Mouse (Mus musculus) lung, embryonic 15.5 days (tissue): ENCODE data around the gene Catsper3. TPM values are rescaled to one million over a fixed set of nuclear protein-coding genes. Genes with fewer than 3 reads are reported as not detected.
A peak's percentile ranks its signal among the peaks of the same experiment; 100 is the strongest.

Experiments used
- ATAC-seq: fragments of 200-750 bp; cut with Nextera tagmentation; 2 replicates; pipeline ENCODE4 v1.8.0; 2017; ENCODE audit warnings: moderate number of reproducible peaks, borderline replicate concordance; ENCODE audit not compliant: low FRiP score, low TSS enrichment; ENCODE audit errors: extremely low read depth
- H3K27ac ChIP-seq: fragments of 300-500 bp; sonication (generic); 2 replicates; pipeline ENCODE4 v1.5.1; 2015; ENCODE audit warnings: moderate library complexity, mild to moderate bottlenecking, inconsistent platforms
- H3K27me3 ChIP-seq: fragments of 300-500 bp; sonication (generic); 2 replicates; pipeline ENCODE4 v1.6.1; 2015; ENCODE audit warnings: inconsistent platforms
- H3K36me3 ChIP-seq: fragments of 300-500 bp; sonication (generic); 2 replicates; pipeline ENCODE4 v1.6.1; 2015; ENCODE audit warnings: inconsistent platforms
- H3K4me1 ChIP-seq: fragments of 300-500 bp; sonication (generic); 2 replicates; pipeline ENCODE4 v1.6.1; 2015; ENCODE audit warnings: inconsistent platforms
- H3K4me2 ChIP-seq: fragments of 300-500 bp; sonication (generic); 2 replicates; pipeline ENCODE4 v1.6.1; 2015; ENCODE audit warnings: inconsistent platforms, mild to moderate bottlenecking, moderate library complexity
- H3K4me3 ChIP-seq: fragments of 300-500 bp; sonication (generic); 2 replicates; pipeline ENCODE4 v1.5.1; 2015; ENCODE audit warnings: mild to moderate bottlenecking, inconsistent platforms
- H3K9ac ChIP-seq: fragments of 300-500 bp; sonication (generic); 2 replicates; pipeline ENCODE4 v1.6.1; 2015; ENCODE audit warnings: inconsistent platforms
- H3K9me3 ChIP-seq: fragments of 300-500 bp; sonication (generic); 2 replicates; pipeline ENCODE4 v1.6.1; 2016; ENCODE audit warnings: inconsistent platforms
- WGBS: fragments of 180-500 bp; shearing (Covaris S2); methylation state at CpG from one replicate; pipeline ENCODE4 v1.1.7; 2015; 5-methylcytosine and 5-hydroxymethylcytosine counted together
- polyA plus RNA-seq: library from polyadenylated mRNA; unstranded; fragments of >200 nt; fragmentation: Nextera tagmentation; extraction: Ambion mirVana; gene quantifications from 2 replicates; pipeline ENCODE4 v1.2.1, GENCODE M21; 2015

Catsper3 gene
- polyA plus RNA-seq, 1 experiment from 2014 or later: not detected

DNA sequence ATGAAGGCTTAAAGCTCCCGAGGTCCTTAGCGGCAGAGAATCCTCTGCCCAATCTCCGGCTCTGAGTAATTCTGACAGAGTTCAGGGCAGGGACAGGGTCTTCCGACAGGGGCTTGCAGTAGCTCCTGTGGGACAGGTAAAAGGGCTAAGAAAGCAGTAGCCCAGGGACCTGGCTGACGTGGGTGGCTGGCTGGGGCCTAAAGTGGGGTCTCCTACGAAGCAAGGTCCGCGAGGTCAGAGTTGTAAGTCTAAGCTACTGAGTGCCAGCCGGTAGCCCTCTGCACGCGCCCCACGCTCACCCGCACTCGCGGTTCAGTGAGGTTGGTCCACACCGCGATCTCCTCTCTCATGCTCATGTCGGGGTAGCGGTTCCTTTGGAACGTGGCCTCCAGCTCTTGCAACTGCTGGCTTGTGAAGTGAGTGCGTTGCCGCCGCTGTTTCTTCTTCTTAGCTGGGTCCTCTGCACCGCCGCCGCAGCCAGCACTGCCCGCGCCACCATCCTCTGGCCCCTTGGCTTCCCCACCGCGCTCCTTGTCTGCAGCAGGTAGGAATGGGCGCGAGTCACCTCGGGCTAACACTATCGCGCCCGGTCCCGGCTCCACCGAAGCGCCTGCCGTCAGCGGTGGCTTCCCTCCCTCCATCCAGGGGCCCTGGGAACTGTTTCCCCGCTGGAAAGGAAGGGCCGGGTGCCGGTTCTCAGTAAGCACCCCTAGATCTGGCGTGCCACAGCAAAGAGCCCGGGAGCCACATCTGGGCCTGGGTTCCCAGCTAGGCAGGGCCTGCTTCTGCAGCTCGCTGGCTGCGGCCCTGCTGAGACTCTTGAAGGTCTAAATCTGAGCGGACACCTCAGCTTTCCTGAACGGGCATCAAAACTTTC, 44.0 kb downstream of the Catsper3 start:
- ATAC-seq: no peak
- H3K27ac ChIP-seq: no peak overlapping the region
- H3K4me1 ChIP-seq: peaks cover 34% of the 10 kb centered on the region
- H3K27me3 ChIP-seq: peaks cover 95% of the 10 kb centered on the region
- H3K4me2 ChIP-seq: no peak overlapping the region
- H3K36me3 ChIP-seq: no peaks in the 10 kb centered on the region
- WGBS: 3% methylated on average over 50 of the region's 50 CpGs
- no peak overlapping the region for H3K9ac ChIP-seq
- no peak overlapping the region for H3K4me3 ChIP-seq
- no peaks in the 10 kb centered on the region for H3K9me3 ChIP-seq

GRCm38 (mm10) chr13:55829018-55829655, 44.8 kb downstream of the Catsper3 start:
- Histone ChIP-seq H3K27me3 (peaks cover 95% of the 10 kb centered on the region), H3K4me2 (no peak overlapping the region), H3K4me3 (no peak overlapping the region), H3K27ac (no peak overlapping the region), H3K4me1 (peaks cover 34% of the 10 kb centered on the region), H3K36me3 (no peaks in the 10 kb centered on the region), H3K9ac (no peak overlapping the region), H3K9me3 (no peaks in the 10 kb centered on the region)
- ATAC-seq: no peak
- 15% methylated on average over 12 of the region's 12 CpGs for WGBS

DNA sequence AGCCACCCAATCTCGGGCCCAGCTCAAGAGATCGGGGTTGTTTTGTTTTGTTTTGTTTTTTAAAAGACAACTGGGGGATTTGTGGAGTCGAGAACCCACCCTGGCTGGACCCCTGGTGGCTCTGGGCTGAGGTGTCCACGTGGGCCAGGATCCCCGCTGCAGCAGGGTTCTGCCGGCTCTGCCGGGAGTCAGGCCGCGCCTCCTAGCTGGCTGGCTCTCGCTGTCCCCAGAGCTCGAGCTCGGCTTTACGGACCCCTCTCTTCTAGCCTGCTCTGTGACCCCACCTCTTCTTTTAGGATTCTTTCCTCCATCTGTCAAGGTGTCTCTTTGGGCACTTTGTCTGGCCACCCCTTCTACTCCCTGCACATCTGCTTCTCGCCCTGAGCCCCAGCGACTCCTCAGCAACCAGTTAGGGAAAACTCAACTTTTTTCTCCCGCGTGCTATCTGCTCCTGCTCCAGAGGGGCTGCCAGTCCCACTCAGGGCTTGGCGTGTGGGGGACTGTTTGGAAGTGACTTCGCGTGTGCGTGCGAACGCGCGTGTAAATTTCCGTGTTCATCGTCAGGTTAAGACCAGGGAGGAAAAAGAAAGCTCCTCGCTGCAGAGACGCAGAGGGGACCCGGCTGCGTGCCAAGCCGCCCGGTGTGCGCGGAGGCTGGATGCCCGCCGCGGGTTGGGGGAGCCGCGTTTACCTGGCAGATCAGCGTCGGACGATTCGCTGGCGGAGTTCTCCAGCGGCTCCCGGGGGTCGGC, 45.9 kb downstream of the Catsper3 start:
- no peak for ATAC-seq
- Histone ChIP-seq H3K4me3 (peak overlapping the region; percentile 29), H3K4me1 (peaks cover 33% of the 10 kb centered on the region), H3K27me3 (peaks cover 95% of the 10 kb centered on the region), H3K9me3 (no peaks in the 10 kb centered on the region), H3K9ac (no peak overlapping the region), H3K4me2 (peak overlapping the region; percentile 51), H3K36me3 (no peaks in the 10 kb centered on the region), H3K27ac (no peak overlapping the region)
- WGBS: under 1% methylated on average over 48 of the region's 48 CpGs

- Histone ChIP-seq H3K27me3 (peaks cover 95% of the 10 kb centered on the region), H3K4me2 (peak overlapping the region; percentile 51), H3K9ac (no peak overlapping the region), H3K9me3 (no peaks in the 10 kb centered on the region), H3K27ac (no peak overlapping the region), H3K36me3 (no peaks in the 10 kb centered on the region), H3K4me3 (peak overlapping the region; percentile 29), H3K4me1 (peaks cover 32% of the 10 kb centered on the region)
- 1% methylated on average over 49 of the region's 82 CpGs for WGBS
- no peak for ATAC-seq
Measured at GRCm38 (mm10) chr13:55830833-55831721, 46.7 kb downstream of the Catsper3 start.

GRCm38 (mm10) chr13:55831722-55832160, 47.4 kb downstream of the Catsper3 start:
- Histone ChIP-seq H3K36me3 (no peaks in the 10 kb centered on the region), H3K4me3 (peak overlapping the region; percentile 29), H3K27ac (no peak overlapping the region), H3K9ac (no peak overlapping the region), H3K9me3 (no peaks in the 10 kb centered on the region), H3K27me3 (peaks cover 95% of the 10 kb centered on the region), H3K4me1 (peaks cover 31% of the 10 kb centered on the region), H3K4me2 (peak overlapping the region; percentile 51)
- WGBS: 4% methylated on average over 25 of the region's 25 CpGs
- ATAC-seq: no peak

DNA sequence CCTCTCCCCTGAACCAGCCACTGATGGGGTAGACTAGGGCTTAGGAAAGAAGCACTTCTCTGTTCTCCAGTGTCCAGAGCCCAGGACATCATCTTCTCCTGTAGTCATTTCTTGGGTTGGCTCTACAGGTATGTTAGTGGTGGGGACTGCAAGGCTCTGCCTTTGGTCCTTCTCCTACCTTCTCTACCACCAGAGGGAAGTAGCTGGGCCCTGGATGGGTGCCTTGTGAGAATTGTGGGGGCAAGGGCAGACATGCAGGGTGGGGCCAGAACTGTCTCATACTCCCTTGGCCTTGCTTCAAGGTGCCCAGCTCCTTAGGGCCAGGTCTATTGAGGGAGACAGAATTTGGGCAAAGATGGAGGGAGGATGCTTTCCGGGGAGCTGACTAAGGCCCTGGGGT, 48.2 kb downstream of the Catsper3 start:
- Histone ChIP-seq H3K4me3 (no peak overlapping the region), H3K9ac (no peak overlapping the region)

DNA sequence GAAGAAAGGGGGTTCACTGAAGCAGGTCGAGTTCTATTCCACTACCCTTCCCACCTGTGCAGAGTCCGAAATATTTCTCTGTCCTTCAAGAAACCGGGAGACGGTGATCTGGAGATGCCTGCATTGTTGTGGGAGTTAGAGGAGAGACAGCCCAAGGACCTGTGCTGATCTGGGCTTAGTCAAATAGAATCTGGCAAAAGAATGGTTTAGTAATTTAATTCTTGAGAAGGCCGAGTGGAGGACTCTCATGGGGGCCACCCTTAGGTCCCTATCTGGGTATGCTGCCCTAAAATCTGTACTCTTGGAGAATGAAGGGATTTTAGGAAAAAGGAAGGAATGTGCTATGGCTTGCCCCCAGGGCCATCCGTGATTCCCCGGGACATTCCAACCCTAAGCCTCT, 49.6 kb downstream of the Catsper3 start:
- Histone ChIP-seq H3K4me1 (peaks cover 26% of the 10 kb centered on the region), H3K4me2 (no peak overlapping the region), H3K9ac (no peak overlapping the region), H3K36me3 (no peaks in the 10 kb centered on the region), H3K9me3 (no peaks in the 10 kb centered on the region), H3K27me3 (peaks cover 98% of the 10 kb centered on the region), H3K27ac (no peak overlapping the region), H3K4me3 (no peak overlapping the region)
- no peak for ATAC-seq
- WGBS: 9% methylated on average over 7 of the region's 7 CpGs

More for the DNA sequence above, 48.2 kb downstream of the Catsper3 start:
- 39% methylated on average over 1 of the region's 1 CpGs for WGBS
- Histone ChIP-seq H3K9me3 (no peaks in the 10 kb centered on the region), H3K4me2 (no peak overlapping the region), H3K27me3 (peaks cover 99% of the 10 kb centered on the region), H3K4me1 (peaks cover 31% of the 10 kb centered on the region), H3K27ac (no peak overlapping the region), H3K36me3 (no peaks in the 10 kb centered on the region)
- no peak for ATAC-seq

GRCm38 (mm10) chr13:55834667-55835066, 50.3 kb downstream of the Catsper3 start:
- no peak for ATAC-seq
- H3K4me3 ChIP-seq: no peak overlapping the region
- no peaks in the 10 kb centered on the region for H3K36me3 ChIP-seq
- H3K4me2 ChIP-seq: no peak overlapping the region
- no peak overlapping the region for H3K27ac ChIP-seq
- 10% methylated on average over 5 of the region's 5 CpGs for WGBS
- peaks cover 99% of the 10 kb centered on the region for H3K27me3 ChIP-seq
- H3K9me3 ChIP-seq: no peaks in the 10 kb centered on the region
- H3K4me1 ChIP-seq: peaks cover 26% of the 10 kb centered on the region
- no peak overlapping the region for H3K9ac ChIP-seq

DNA sequence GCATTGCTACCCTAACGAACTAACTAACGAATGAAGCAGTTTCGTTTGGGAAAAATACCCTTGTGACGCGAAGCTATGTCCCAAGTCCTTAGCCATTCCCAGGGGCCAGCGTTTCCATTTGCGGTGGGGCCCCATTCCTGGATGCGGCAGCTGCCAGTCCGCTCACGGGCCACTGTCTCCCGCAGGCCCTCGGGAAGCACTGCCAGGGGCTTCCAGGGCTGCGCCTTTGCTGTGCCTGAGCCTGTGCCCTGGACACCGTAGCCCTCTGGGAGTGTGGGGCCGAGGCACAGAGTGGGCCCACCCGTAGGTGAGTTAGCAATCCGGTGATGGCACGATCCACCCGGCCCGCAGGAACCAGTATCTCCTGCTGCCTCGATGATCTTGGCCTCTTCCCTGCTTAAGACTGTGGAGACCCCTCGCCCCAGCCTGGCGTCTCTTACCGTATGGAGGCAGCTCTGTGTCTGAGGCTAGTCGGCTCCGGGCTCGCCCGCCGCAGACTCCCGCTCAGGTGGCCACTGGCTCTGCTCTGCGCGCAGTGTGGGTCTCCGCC, 51.3 kb downstream of the Catsper3 start:
- 1% methylated on average over 33 of the region's 33 CpGs for WGBS
- 0 out of 2 replicates have a peak overlapping the region, but pooled peaks have one; percentile 1 for H3K4me3 ChIP-seq
- H3K4me2 ChIP-seq: no peak overlapping the region
- H3K36me3 ChIP-seq: no peaks in the 10 kb centered on the region
- H3K27me3 ChIP-seq: peaks cover 99% of the 10 kb centered on the region
- no peaks in the 10 kb centered on the region for H3K9me3 ChIP-seq
- peaks cover 17% of the 10 kb centered on the region for H3K4me1 ChIP-seq
- ATAC-seq: no peak
- H3K27ac ChIP-seq: no peak overlapping the region
- no peak overlapping the region for H3K9ac ChIP-seq

GRCm38 (mm10) chr13:55836142-55836625, 51.8 kb downstream of the Catsper3 start, which contains the start of gene Pitx1:
Gene Pitx1 (minus strand): TSS chr13:55836192.
- no peak within 1 kb of the TSS for H3K9ac ChIP-seq
- 1% methylated on average over 32 of the region's 36 CpGs for WGBS
- no peak for ATAC-seq
- H3K4me3 ChIP-seq: 0 out of 2 replicates have a peak within 1 kb of the TSS, but pooled peaks have one; percentile 1
- no peaks in the 10 kb centered on the region for H3K36me3 ChIP-seq
- H3K4me1 ChIP-seq: peaks cover 12% of the 10 kb centered on the region; the same call in 1 of the 2 replicates
- H3K27ac ChIP-seq: no peak within 1 kb of the TSS
- H3K9me3 ChIP-seq: no peaks in the 10 kb centered on the region
- no peak within 1 kb of the TSS for H3K4me2 ChIP-seq
- peaks cover 99% of the 10 kb centered on the region for H3K27me3 ChIP-seq
